Mouse (Mus musculus) C2C12 (cell line): Measurements from ENCODE around the gene Dagla.

Experiments
- CEBPB ChIP-seq: IDR thresholded peaks from one replicate; pipeline ENCODE4 v1.6.1; 2011; ENCODE audit warnings: low read depth, mild to moderate bottlenecking, control low read depth, moderate library complexity
- CTCF ChIP-seq: IDR thresholded peaks from one replicate; pipeline ENCODE4 v1.5.1; 2011; ENCODE audit not compliant: control insufficient read depth, insufficient read depth, insufficient read length
- MAX ChIP-seq: IDR thresholded peaks from one replicate; pipeline ENCODE4 v1.6.1; 2011; ENCODE audit warnings: mild to moderate bottlenecking, control low read depth

- no peak for TF ChIP-seq CEBPB
- no peak for TF ChIP-seq CTCF
- no peak for TF ChIP-seq MAX
Observed at GRCm38 (mm10) chr19:10304395-10304794, 282 bp downstream of the Dagla start.
